Mouse (Mus musculus): Measurements from ENCODE around the gene Snx30. TPM values are rescaled to one million over a fixed set of nuclear protein-coding genes. Genes with fewer than 3 reads are reported as not detected.
"Not testable (repeated sequence)": the region's sequence is repeated elsewhere in the genome, so short reads cannot be mapped to it uniquely, and the experiment has no call there.

Snx30 gene
- total RNA-seq, 2 experiments from 2014 or later: 35.8 to 37.8 TPM

DNA sequence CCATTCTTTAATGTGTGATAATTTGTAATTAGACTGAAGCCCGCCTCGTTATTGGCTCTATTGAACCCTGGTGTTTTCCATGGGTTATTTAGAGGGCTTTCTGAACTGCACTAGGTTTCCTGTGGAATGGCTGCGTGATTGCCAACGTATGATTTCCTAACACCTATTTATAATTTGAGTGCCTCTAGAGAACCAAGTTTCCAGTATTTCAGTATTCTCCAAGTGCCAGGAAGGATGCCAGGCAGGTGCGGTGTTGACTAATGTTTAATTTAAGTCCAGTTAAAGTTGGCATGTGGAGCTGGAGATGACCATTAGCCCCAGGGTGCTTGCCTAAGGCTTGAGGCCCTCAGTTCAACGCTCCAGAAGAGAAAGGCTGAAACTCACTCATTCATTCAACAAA, 18.5 kb upstream of the Snx30 start:
- intact Hi-C loops (cut with DNase I): loop anchor here (2.0 to 5.0 kb wide), 2 partner anchors 64 to 140 kb away; no protein-coding TSS in a partner anchor
- no peak for DNase-seq (ENCODE audit: low spot score in 2 of 2)

DNA sequence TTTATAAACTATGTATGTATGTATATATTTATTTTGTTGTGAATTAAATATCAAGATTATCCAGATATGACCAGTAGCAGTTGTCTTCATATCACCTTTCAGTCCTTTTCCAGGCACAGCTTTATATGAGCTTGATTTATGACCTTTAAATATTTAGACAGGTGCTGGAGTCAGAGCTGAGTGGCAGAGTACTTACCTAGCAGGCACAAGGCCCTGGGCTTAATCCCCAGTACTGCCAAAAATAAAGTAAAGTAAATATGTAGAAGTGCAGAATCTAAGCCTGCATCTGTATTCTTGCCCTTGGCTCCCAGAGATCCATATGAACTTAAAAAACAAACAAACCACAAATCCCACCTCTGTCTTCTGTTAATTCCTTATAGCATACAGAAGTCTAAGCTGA, 16.6 kb upstream of the Snx30 start:
- intact Hi-C loops (cut with DNase I): loop anchor here (5.0 kb wide), 1 partner anchor 138 kb away; no protein-coding TSS in a partner anchor
- no peak for DNase-seq (ENCODE audit: low spot score in 2 of 2)

DNA sequence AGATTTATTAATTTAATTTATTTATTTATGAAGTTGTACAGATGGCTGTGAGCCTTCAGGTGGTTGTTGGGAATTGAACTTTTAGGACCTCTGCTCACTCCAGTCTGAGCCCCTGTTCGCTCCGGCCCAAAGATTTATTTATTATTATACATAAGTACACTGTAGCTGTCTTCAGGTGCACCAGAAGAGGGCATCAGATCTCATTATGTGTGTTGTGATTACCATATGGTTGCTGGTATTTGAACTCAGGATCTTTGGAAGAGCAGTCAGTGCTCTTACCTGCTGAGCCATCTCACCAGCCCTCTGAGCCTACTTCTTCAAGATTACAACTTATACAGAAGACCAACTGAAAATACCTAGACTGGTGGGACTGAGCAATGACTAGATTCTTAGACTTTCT, 12.0 kb upstream of the Snx30 start:
- DNase-seq (ENCODE audit: low spot score in 2 of 2); intact Hi-C loops (cut with DNase I): not testable (repeated sequence)

DNA sequence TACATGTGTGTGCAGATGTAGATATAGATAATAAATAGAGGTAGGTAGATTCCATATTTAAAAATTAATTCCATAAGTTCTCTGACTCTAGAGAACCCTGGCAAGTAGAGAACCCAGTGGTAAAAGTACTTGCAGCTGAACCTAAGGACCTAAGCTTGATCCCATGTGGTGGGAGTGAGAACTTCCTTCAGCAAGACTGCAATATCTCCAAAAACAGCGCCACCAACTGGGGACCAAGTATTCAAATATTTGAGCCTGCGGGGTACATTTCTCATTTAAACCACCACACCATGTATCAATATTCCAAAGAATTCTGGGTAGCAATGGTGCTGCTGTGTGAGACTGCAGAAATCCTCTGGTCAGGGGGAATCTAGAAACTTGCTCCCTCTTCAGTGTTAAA, 11.5 kb upstream of the Snx30 start:
- intact Hi-C loops (cut with DNase I): no loop called here
- DNase-seq (ENCODE audit: low spot score in 2 of 2): no peak

DNA sequence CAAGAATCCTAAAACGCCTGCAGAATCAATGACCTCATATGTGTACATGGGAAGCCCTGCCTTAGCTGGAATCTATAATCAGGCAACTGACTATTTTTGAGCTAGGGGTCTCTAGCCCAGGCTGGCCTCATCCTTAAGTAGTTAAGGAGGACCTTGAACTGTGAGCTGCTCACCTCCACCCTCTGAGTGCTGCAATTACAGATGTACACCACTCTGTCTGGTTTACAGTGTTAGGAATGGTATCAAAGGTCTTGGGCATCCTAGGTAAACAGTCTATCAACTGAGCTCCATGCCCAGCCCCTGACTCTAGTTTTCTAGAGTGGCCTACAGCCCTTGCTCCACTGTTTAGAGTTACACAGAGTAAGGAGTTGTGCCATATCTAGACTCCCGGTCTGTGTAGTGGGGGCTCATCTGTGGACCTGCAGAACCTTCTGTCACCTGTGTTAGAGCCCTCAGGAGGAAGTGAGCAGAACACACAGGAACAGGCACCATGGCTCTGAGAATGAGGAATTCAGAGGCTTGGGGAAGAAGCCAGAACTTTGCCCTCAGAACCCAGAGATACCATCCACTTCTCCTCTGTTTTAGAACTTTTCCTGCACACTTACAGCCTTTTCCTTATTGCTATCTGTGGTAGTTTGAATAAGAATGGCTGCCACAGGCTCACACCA, 9.7 kb upstream of the Snx30 start:
- intact Hi-C loops (cut with DNase I): no loop called here
- no peak for DNase-seq (ENCODE audit: low spot score in 2 of 2)

DNA sequence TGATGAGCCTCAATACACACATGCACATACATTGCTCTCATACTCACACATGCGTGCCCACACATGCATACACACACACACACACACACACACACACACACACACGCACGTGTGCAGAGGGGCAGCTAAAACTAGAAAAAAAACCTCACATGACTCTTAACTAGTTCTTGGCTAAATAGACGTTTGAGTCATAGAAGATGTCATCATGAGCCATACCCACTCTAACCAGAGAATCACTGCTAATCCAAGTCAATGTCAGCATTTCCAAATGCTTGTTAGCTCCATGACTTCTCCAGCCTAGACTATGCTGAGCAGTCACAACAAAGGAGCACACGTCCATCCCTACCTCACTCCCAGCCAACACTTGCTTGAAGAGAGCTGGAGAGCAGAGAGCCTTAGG, 5.5 kb upstream of the Snx30 start:
- intact Hi-C loops (cut with DNase I): no loop called here
- DNase-seq (ENCODE audit: low spot score in 2 of 2): no peak

DNA sequence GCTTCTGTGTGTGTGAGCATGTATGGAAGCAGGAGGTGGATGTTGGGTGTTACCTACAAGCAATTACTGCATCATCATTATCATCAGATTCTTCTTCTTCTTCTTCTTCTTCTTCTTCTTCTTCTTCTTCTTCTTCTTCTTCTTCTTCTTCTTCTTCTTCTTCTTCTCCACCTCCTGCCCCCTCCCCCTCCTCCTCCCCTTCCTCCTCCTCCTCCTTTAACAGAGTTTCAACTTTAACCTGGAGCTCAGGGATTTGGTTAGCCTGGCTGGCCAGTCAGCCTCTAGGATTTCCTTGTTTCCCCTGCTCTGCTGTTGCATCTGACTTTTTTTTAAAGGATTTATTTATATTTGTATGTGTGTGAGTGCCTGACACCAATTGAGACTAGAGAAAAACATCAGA, 4.2 kb upstream of the Snx30 start, which contains the start of gene Inip:
TSS of gene Inip (minus strand) at position 101 of the 400 bp plus-strand sequence.
- intact Hi-C loops (cut with DNase I): no loop called here
- no peak for DNase-seq (ENCODE audit: low spot score in 2 of 2)

DNA sequence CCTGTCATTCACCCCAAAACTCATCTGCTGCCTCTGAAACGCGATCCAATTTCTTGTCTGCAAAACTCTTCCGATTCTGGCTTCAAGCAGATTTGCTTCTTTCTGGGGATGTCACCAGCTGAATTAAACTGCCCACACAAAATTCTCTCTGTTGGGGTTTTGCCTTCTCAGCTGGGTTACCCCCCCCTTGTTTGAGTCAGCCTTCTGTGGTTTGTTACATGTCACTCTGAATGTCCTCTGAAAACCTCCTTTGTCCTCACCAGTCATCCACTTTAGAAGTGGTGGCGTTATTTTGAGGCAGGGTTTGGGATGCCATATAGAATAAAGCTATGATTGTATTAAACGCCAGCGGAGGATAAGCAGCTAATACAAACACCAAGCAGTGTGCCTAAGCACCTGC, 3.5 kb upstream of the Snx30 start:
- DNase-seq (ENCODE audit: low spot score in 2 of 2): no peak
- intact Hi-C loops (cut with DNase I): no loop called here

DNA sequence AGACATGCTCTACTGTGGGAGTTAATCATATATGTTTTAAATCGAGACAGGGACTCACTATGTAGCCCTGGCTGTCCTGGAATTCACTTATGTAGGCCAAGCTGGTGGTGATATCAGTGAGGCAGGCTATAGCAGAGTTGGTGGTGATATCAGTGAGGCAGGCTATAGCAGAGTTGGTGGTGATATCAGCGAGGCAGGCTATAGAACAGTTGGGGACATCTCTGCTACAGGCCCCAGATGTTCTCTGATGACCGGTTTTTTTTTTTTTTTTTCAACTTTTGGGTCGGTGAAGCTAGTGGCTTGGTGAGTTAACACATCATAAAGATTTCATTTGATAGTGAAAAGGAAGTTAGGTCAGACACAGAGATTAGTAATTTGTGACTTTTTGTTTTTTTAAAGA, 2.8 kb upstream of the Snx30 start:
- DNase-seq (ENCODE audit: low spot score in 2 of 2): no peak
- intact Hi-C loops (cut with DNase I): no loop called here

DNA sequence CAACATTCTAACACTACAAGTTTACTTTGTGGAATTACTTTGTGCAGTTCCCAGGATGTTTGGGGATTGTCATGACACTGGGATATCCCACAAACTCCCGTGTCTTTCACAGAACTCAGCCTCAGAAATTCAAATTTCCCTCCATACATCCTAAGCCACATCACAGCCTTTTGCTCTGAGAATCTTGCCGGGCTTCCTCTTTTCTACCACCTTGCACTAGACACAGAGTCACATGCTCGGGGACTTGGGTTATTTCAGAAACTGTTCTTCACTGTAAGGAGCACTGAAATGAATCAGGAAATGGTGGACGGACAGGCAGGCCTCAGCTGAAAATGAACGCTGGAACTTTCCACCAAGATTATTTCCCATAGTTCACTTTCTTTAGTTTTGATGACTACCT, 2.3 kb upstream of the Snx30 start:
- intact Hi-C loops (cut with DNase I): no loop called here

DNA sequence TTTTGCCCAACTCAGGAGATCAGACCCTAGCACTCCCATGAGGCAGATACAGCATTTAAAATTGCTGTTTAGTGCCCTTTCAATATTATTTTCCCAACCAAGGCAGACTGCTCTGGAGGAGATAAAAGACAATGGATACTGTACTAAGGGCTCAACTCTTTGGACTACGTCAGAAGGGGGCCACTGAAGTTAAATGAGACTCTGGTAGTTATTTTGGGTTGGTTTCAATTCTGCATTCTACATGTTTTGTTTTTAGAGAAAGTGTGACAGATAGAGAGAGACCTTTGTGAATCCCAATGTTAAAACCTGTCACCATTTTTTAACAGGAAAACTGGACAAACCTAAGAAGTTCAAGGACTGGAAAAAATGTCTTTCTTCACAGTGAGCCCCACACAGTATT, 886 bp upstream of the Snx30 start:
- intact Hi-C loops (cut with DNase I): loop anchor here (5.0 kb wide), 1 partner anchor 48 kb away; no protein-coding TSS in a partner anchor
- no peak for DNase-seq (ENCODE audit: low spot score in 2 of 2)

More for the DNA sequence above, 2.3 kb upstream of the Snx30 start:
- no peak for DNase-seq (ENCODE audit: low spot score in 2 of 2)

DNA sequence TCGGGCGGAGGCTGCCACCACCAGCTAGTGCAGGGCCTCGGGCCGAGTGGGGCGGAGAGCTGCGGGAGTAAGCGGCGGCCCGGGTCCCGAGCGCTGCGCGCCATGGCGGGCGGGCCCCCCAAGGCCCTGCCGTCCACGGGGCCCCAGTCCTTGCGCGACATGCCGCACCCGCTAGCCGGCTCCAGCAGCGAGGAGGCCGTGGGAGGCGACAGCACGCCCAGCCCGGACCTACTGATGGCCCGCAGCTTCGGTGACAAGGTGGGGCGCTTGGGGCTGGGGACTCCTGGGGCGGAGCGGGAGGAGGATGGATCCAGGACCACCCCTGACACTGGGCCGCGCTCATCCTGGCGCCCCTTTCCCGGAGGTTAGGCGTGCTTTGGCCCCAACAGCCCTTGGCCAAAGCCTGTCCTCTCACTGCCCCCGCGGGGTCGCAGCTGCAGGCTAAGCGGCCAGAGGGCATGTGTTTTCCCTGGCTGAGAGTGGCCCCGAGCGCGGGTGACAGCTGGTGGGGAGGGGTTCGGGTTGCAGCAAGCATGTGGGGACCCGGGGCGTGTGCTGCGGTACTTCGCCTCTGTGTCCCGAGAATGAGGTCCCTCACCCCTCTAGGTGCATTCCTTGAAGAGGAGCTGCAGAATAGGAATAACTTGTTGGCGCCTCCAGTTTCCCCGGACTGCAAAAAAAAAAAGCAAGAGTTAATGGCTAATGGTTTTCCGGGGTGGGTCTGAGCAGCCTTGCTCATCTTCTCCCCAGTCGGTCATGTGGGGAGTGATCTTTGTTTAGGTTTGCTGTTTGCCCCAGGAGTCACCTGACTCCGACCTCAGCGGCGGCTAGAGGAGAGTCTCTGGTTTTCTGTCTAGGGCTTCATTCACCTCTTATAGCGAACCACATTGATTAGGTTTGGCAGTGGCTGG, 583 bp downstream of the Snx30 start:
- no peak for DNase-seq (ENCODE audit: low spot score in 2 of 2)

DNA sequence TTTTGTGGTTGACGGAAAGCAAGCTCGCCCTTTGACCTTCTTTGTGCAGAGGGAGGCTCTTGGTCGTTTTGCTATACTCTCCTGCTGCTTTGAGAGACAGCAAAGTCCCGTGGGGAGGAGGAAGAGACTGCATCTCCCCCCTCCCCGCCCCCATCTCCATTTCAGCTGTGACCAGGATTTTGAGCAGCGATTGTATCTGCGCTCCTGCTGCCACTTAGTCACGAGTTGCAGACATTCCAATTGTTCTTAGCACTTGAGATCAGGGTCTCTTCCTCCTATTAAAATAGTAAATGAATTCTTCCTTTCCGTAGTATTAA, 1.2 kb downstream of the Snx30 start:
- intact Hi-C loops (cut with DNase I): loop anchor here (5.0 kb wide), 1 partner anchor 45 kb away; no protein-coding TSS in a partner anchor
- DNase-seq (ENCODE audit: low spot score in 2 of 2): no peak

More for the DNA sequence above, 583 bp downstream of the Snx30 start:
- intact Hi-C loops (cut with DNase I): loop anchor here (5.0 kb wide), 1 partner anchor 46 kb away; no protein-coding TSS in a partner anchor

DNA sequence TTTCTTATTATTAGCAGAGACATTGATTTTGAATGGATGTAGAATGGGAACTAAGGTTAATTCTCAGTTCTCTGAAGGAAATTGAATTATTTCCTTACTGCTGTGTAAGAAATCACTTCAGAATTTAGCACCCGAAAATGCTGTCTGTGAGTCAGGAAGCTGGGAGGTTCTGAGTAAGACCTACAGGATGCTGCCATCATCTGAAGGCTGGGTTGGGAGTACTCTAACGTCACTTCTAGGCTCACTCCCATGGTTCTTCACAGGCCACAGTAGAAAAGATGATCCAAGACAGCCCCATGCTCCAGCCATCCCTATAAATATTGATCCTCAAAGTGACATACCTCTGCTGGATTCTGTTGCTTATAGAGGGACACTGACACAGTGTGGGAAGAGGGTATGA, 1.9 kb downstream of the Snx30 start:
- intact Hi-C loops (cut with DNase I): loop anchor here (5.0 kb wide), 1 partner anchor 45 kb away; no protein-coding TSS in a partner anchor
- DNase-seq (ENCODE audit: low spot score in 2 of 2): peak in 1 of 2 experiments; percentile 49

DNA sequence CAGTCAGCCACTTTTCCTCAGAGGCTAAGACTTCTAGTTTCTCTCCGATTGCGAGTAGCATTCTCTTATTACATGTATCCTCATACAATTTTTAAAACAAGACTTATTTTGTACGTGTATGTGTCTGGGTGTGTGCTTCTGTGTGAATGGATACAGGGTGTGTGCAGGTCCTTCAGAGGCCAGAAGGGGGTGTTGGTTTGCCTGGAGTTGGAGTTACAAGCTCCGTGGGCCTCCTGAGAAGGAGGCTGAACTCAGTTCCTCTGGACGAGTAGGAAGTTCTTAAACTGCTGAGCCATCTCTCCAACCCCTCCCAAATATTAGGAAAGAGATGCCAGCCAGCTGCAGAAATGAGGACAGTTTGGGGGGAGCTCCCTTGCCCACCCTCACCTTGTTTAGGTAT, 2.8 kb downstream of the Snx30 start:
- intact Hi-C loops (cut with DNase I): loop anchor here (5.0 kb wide), 1 partner anchor 44 kb away; no protein-coding TSS in a partner anchor
- DNase-seq (ENCODE audit: low spot score in 2 of 2): no peak

DNA sequence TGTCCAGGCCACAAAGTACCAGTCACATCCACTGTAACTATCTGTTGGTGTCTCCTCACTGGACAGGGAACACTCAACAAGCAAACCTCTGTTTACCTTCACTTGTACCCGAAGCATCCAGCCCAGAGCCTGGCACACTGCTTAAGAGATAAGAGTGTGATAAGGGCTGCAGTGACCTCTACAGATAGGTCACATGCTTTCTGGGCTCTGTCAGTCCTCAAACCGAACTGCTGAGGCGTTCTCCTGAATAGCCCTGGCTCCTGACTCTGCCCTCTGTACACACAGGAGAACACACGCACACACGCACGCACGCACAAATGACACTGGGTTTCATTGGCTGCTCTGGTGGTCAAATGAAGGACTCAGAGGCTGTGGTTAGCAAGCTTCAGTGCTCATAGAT, 8.5 kb downstream of the Snx30 start:
- intact Hi-C loops (cut with DNase I): no loop called here
- DNase-seq (ENCODE audit: low spot score in 2 of 2): no peak

DNA sequence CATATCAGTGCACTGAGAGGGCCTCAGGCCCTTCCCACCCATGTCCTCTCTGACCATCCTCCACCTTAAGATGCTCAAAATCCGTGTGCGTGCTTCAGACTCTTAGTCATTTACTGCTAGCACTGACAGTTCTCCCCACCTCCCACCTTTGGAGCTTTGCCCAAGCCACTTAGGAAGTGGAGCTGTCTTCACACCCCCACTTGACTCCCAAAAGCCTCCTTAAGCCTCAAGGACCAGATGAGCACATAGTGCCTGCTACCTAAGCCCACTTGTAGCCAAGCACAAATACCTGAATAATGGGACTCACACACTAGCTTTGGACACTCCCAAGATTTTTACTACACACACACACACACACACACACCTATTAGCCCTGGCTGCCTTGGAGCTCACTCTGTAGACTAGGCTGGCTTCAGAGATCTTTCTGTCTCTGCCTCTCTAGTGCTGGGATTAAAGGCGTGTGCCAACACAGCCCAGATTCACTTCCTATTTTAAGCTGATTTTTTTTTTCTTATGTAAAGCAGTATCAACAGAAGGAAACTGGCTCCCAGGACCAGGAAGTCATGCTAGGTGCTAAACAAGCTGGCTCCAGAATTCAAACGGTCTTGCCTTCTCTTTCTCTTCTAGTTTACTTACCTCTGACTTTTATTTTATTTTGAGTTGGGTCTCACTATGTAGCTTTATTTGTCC, 9.6 kb downstream of the Snx30 start:
- peak in 1 of 2 experiments; percentile 69 for DNase-seq (ENCODE audit: low spot score in 2 of 2)
- intact Hi-C loops (cut with DNase I): no loop called here

DNA sequence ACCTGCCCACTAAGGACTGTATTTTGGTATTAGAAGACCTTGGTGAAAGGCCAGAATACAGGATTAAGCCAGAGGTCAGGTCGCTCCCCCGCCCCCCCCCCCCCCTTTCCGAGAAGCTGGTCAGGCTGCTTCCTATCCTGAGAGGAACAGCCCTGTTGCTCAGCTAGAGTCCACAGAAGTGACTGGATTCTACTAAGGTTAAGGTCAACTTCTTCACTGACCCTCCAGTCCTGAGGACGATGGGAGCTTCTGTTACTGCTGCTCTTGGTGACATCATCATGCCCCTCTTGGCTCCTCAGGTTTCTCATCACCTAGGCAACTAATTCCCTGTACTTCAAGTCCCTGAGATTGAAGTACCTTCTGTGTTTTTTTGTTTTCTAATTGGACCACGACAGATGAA, 10.4 kb downstream of the Snx30 start:
- no peak for DNase-seq (ENCODE audit: low spot score in 2 of 2)
- intact Hi-C loops (cut with DNase I): no loop called here

DNA sequence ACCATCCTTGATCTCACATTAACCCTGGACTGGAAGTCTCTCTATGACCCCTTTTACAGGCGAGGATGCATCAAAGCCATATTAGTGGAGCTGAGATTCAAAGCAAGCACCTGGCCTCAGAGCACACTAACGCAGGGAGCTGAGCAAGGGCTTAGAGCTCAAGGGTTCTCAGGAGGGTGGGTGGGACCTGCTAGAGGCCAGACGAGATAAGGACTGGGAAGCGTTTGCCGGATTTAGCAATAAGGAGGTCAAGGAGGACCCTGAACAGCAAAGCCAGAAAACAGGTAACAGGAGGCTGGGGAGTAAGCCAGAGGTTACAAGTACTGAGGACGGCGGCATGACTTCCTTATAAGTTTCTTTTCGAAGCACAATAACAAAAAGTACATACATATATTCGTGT, 10.8 kb downstream of the Snx30 start:
- no peak for DNase-seq (ENCODE audit: low spot score in 2 of 2)
- intact Hi-C loops (cut with DNase I): no loop called here

DNA sequence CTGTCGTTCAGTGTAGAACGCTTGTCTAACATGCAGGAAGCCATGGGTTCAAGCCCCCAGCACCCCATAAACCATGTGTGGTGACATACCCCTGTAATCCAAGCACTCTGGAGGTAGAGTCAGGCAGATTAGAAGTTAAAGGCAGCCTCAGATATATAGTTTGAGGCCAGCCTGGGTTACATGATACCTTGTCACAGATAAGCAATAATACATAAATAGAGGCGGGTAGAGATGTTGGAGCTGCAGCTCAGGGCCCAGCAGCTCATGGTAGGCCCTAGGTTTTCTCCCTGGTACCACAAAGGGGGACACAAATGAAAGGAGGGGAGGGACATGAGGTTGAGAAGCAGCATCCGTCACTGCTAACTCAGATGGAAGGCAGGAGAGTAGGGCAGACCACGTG, 12.2 kb downstream of the Snx30 start:
- DNase-seq (ENCODE audit: low spot score in 2 of 2): no peak
- intact Hi-C loops (cut with DNase I): no loop called here
